Mouse (Mus musculus) adrenal gland (tissue): ENCODE results near the gene Runx3.

Experiments used
- intact Hi-C: fragments of 180-260 bp; cut with DNase I; formaldehyde crosslinking; loops from one replicate; pipeline ENCODE4 v1.15.1; 2025

The Runx3 gene

DNA sequence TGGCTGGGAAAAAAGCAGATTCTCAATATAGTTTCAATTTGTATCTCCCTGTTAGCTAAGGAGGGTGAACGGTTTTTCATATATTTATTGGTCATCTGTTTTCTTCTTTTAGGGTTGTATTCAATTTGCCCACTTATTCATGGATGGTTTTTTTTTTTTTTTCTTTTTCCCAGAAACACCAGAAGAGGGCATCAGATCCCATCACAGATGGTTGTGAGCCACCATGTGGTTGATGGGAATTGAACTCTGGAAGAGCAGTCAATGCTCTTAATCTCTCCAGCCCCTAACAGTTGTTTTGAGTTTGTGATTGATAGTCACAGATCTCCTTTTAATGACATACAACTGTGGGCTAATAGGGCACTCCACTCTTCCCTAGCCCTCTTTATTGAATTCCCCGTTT lies 89.4 kb downstream of the Runx3 start:
- intact Hi-C loops: loop anchor here (5.0 kb wide), 1 partner anchor 143 kb away; no protein-coding TSS in a partner anchor

DNA sequence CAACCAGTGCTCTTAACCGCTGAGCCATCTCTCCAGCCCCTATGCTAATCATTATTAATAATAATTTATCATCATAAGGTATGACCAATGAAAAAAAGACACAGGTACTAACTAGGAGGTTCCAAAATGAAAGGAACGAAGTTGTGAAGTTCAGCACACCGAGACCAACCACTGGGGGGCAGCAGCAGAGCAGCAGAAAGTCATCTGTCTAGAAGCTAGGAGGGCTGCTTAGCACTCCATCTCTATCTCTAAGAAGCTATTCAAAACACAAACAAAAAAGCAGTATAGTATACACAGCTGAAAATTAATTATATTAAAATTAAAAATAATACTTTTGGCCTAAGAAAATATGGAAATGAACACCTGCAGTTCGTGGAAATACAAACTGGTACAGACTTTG lies 99.2 kb downstream of the Runx3 start:
- intact Hi-C loops: loop anchor here (1.0 to 5.0 kb wide), 2 partner anchors 38 to 99 kb away; no protein-coding TSS in a partner anchor

DNA sequence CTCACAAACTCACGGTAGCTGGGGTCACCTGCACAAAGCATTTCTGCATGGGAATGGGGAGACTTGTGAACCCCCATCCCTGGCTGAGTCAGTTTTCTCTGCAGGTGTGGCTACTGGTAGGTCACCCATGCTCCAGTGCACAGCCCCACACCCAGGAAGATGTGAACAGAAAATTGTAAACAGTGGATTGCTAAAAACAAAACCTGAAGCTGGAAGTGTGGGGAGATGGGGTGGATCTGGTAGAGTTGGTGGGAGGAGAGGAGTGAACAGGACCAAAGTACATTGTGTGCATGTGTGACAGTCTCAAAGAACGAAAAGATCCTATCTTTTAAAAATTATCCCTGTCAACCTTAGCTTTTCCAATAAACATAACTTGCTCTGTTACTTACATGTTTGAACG lies 100.2 kb downstream of the Runx3 start:
- intact Hi-C loops: loop anchor here (5.0 kb wide), 1 partner anchor 37 kb away; no protein-coding TSS in a partner anchor

DNA sequence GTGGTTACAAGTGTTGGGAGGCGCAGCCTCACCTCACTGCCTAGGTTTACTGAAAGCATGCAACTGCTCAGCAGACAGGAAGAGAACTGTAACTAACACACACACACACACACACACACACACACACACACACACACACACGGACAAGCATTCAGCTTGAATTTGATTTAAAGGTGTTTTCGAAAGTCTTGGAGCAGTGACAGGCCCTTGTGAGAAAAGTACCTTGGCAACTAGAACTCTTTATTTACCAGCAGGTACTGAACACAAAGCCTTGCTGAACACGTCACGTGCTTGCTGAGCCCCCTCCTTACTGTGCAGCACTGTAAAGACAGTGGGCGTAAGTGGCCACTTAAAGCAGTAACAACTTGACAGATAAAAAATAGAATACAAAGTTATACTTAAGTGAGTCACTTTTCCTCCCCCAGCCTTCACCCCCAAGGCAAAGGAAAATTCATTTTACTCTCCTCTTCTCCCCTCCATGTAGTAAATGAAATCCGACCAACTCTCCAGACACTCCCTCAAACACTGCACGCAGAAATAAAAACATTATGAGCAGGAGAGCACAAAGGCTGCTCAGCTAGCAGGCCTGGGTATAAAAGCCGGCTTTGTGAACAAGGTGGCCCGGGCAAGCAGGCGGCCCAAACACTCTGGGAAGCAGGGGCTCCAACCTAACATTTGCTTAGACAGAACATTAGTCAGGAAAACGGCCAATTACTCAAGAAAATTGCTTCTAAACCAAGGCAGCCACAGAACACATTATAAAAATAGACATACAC lies 101.4 kb downstream of the Runx3 start:
- intact Hi-C loops: loop anchor here (5.0 kb wide), 1 partner anchor 35 kb away; no protein-coding TSS in a partner anchor

DNA sequence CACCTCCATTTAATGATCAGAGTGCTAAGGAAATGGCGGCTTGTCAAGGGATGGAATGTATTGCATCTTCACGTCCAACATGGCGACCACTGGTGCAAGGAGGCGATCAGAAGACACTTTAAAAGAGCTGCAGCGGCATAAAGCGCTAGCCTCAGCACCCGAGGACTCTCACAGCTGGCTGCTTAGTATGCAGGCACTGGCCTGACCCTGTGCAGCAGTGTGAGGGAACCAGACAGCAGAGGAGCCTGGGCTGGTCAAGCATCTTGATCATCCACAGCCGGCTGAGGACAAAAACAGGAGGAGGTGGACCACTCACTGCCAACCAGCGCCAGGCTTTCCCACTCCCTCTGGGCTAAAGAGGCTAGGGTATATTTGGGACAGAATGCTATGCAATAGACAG lies 103.4 kb downstream of the Runx3 start:
- intact Hi-C loops: loop anchor here (5.0 kb wide), 1 partner anchor 33 kb away; no protein-coding TSS in a partner anchor

DNA sequence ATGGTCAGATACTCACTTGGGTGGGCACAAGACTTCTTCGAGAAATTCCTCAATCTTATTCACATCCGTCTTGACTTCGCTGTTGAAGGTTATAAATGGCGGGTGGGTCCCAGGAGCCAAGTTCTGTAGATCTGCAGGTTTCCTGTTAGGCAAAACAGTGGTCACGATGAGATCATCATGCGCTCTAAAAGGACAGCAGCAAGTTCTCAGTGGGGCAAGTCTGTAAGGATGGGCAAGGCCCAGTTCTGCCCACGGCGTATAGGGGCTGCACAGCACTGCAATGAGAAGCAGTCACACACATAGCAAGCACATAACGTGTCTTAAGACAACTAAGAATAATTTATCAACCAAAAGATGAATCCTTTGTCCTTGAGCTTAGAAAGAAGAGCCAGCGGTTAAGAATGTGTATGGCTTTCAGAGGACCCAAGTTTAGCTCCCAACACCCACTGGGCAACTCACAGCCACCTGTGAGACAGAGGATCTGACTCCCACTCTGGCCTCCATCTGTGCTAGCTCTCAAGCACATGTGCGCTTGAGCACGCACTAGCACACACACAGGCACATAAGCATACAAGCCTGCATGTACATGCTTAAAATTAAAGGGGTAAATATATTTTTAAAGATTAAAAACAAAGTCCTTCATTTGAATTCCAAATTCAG lies 105.7 kb downstream of the Runx3 start:
- intact Hi-C loops: no loop called here
